ENCODE assay signal across 13 mouse cellular contexts in the genomic region with DNA sequence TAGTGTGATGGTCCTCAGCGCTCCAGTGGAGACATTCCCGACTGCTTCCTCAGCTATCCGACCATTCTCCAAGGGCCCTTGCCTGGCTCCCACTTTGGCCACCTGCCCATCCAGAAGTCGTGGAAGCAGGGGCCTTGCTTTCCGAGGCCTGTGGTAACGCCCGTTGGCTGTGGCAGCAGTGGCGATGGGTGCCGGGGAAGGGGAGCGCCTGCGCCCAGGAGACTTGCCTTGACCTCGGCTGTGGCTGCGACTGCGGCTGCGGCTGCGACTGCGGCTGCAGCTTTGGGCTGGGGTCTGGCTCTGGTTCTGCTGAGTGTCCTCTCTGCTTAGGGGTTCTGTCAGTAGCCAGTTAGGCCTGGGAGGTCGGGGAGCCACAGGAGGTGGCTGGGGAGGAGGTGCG. TPM values are rescaled to one million over a fixed set of nuclear protein-coding genes. Genes with fewer than 3 reads are reported as not detected.
DNase-seq lines count a peak whose midpoint lies in the region; ATAC-seq and TF ChIP-seq lines count a peak whose summit lies in the region.
"Had no signal": no experiment of that assay in that cellular context is flagged by ENCODE, and none has a peak within 500 bp of the region (broad histone marks: within the 10 kb centered on the region; RNA-seq: fewer than 3 reads in every experiment).

No protein-coding gene starts in this region.

- H3ac ChIP-seq in myocyte (ENCODE audit: control insufficient read depth, insufficient read length) = no peak overlapping the region

- 0 out of 2 replicates have a peak overlapping the region, but pooled peaks have one; percentile 19 for H3K27ac ChIP-seq in forebrain, embryonic 12.5 days
- H3K27ac ChIP-seq in forebrain, embryonic 16.5 days (ENCODE audit: low read length) = no peak overlapping the region
- 0 out of 2 replicates have a peak overlapping the region, but pooled peaks have one; percentile 20 for H3K27ac ChIP-seq in midbrain, embryonic 12.5 days (replicated peaks)
- H3K27ac ChIP-seq in midbrain, embryonic 15.5 days = no peak overlapping the region
- H3K27ac ChIP-seq in embryonic facial prominence, embryonic 10.5 days (replicated peaks) = peak overlapping the region; percentile 25; the same call in 1 of the 2 replicates
- H3K27ac ChIP-seq: hindbrain, postnatal 0 days; kidney, postnatal 0 days; liver, embryonic 14.5 days; midbrain, embryonic 13.5 days had no signal

- H3K9ac ChIP-seq in forebrain, embryonic 12.5 days = no peak overlapping the region
- no peak overlapping the region for H3K9ac ChIP-seq in forebrain, embryonic 16.5 days (replicated peaks; ENCODE audit: low read depth, low read length)
- no peak overlapping the region for H3K9ac ChIP-seq in midbrain, embryonic 12.5 days (replicated peaks)
- H3K9ac ChIP-seq in midbrain, embryonic 15.5 days = no peak overlapping the region
- H3K9ac ChIP-seq: liver, embryonic 14.5 days; midbrain, embryonic 13.5 days had no signal

- no peaks in the 10 kb centered on the region for H3K9me3 ChIP-seq in forebrain, embryonic 12.5 days
- H3K9me3 ChIP-seq in forebrain, embryonic 16.5 days (ENCODE audit: control insufficient read depth, low read length) = no peaks in the 10 kb centered on the region
- H3K9me3 ChIP-seq in midbrain, embryonic 12.5 days = no peaks in the 10 kb centered on the region
- H3K9me3 ChIP-seq in midbrain, embryonic 15.5 days = no peaks in the 10 kb centered on the region
- H3K9me3 ChIP-seq in embryonic facial prominence, embryonic 10.5 days = no peaks in the 10 kb centered on the region
- H3K9me3 ChIP-seq: midbrain, embryonic 13.5 days had no signal

- no peak for DNase-seq in embryonic facial prominence, embryonic 10.5 days (ENCODE audit: low spot score)
- no peak for DNase-seq in kidney, postnatal 4 days
- DNase-seq: thymus, adult 18-20 months had no signal

- TF ChIP-seq POLR2A in myocyte (IDR thresholded peaks at IDR 0.05; ENCODE audit: insufficient read length, low read depth) = peak; percentile 43

- 64% methylated on average over 19 of the region's 19 CpGs for WGBS in forebrain, embryonic 12.5 days
- 63% methylated on average over 19 of the region's 19 CpGs for whole genome bisulfite sequencing in forebrain, embryonic 16.5 days
- 69% methylated on average over 19 of the region's 19 CpGs for WGBS in midbrain, embryonic 12.5 days
- 66% methylated on average over 19 of the region's 19 CpGs for WGBS in midbrain, embryonic 15.5 days
- WGBS in embryonic facial prominence, embryonic 10.5 days = 65% methylated on average over 19 of the region's 19 CpGs

- H3K36me3 ChIP-seq in forebrain, embryonic 12.5 days (replicated peaks) = peaks cover 46% of the 10 kb centered on the region
- peaks cover 17% of the 10 kb centered on the region for H3K36me3 ChIP-seq in forebrain, embryonic 16.5 days (ENCODE audit: control insufficient read depth, insufficient read depth)
- H3K36me3 ChIP-seq in midbrain, embryonic 12.5 days = peaks cover 45% of the 10 kb centered on the region
- peaks cover 9% of the 10 kb centered on the region; the same call in 1 of the 2 replicates for H3K36me3 ChIP-seq in midbrain, embryonic 15.5 days (replicated peaks)
- peaks cover 60% of the 10 kb centered on the region for H3K36me3 ChIP-seq in embryonic facial prominence, embryonic 10.5 days (replicated peaks)
- H3K36me3 ChIP-seq in myocyte (ENCODE audit: control insufficient read depth, insufficient read depth) = peaks cover 5% of the 10 kb centered on the region

- H3K4me2 ChIP-seq in forebrain, embryonic 12.5 days = no peak overlapping the region
- H3K4me2 ChIP-seq in forebrain, embryonic 16.5 days (ENCODE audit: low read length) = no peak overlapping the region
- no peak overlapping the region for H3K4me2 ChIP-seq in midbrain, embryonic 12.5 days (replicated peaks)
- no peak overlapping the region for H3K4me2 ChIP-seq in midbrain, embryonic 15.5 days
- H3K4me2 ChIP-seq in myocyte (ENCODE audit: low read depth) = no peak overlapping the region
- H3K4me2 ChIP-seq: midbrain, embryonic 13.5 days had no signal

- ATAC-seq in forebrain, embryonic 12.5 days (ENCODE audit: low FRiP score) = no peak
- no peak for ATAC-seq in forebrain, embryonic 16.5 days
- ATAC-seq in midbrain, embryonic 12.5 days (ENCODE audit: low FRiP score, low read depth) = no peak
- ATAC-seq in midbrain, embryonic 15.5 days (replicated peaks) = no peak
- ATAC-seq: CD4-positive, CD25-positive, alpha-beta regulatory T cell, adult 4 months; hindbrain, postnatal 0 days; midbrain, embryonic 13.5 days had no signal

- H3K4me1 ChIP-seq in forebrain, embryonic 12.5 days = peaks cover 24% of the 10 kb centered on the region
- H3K4me1 ChIP-seq in forebrain, embryonic 16.5 days (replicated peaks; ENCODE audit: control insufficient read depth, insufficient read depth, low read length) = peaks cover 7% of the 10 kb centered on the region
- peaks cover 23% of the 10 kb centered on the region for H3K4me1 ChIP-seq in midbrain, embryonic 12.5 days
- peaks cover 7% of the 10 kb centered on the region for H3K4me1 ChIP-seq in midbrain, embryonic 15.5 days
- H3K4me1 ChIP-seq in embryonic facial prominence, embryonic 10.5 days = peaks cover 66% of the 10 kb centered on the region

- H3K4me3 ChIP-seq in forebrain, embryonic 12.5 days (replicated peaks) = no peak overlapping the region
- H3K4me3 ChIP-seq in forebrain, embryonic 16.5 days (replicated peaks; ENCODE audit: low read length) = no peak overlapping the region
- H3K4me3 ChIP-seq in midbrain, embryonic 12.5 days = no peak overlapping the region
- no peak overlapping the region for H3K4me3 ChIP-seq in midbrain, embryonic 15.5 days
- H3K4me3 ChIP-seq in embryonic facial prominence, embryonic 10.5 days = peak overlapping the region; percentile 3; the same call in 1 of the 2 replicates
- no peak overlapping the region for H3K4me3 ChIP-seq in myocyte
- H3K4me3 ChIP-seq: midbrain, embryonic 13.5 days had no signal

- no peaks in the 10 kb centered on the region; the same call in 1 of the 2 replicates for H3K27me3 ChIP-seq in forebrain, embryonic 12.5 days
- H3K27me3 ChIP-seq in forebrain, embryonic 16.5 days (replicated peaks; ENCODE audit: control insufficient read depth, insufficient read depth, low read length) = no peaks in the 10 kb centered on the region
- peaks cover 5% of the 10 kb centered on the region; the same call in 1 of the 2 replicates for H3K27me3 ChIP-seq in midbrain, embryonic 12.5 days
- no peaks in the 10 kb centered on the region for H3K27me3 ChIP-seq in midbrain, embryonic 15.5 days (replicated peaks)
- 0 out of 2 replicates have a peak, but pooled peaks cover 4% of the 10 kb centered on the region for H3K27me3 ChIP-seq in embryonic facial prominence, embryonic 10.5 days (replicated peaks; ENCODE audit: low read depth, poor library complexity, severe bottlenecking)
- no peaks in the 10 kb centered on the region for H3K27me3 ChIP-seq in myocyte (ENCODE audit: control insufficient read depth, insufficient read depth, insufficient read length)
- H3K27me3 ChIP-seq: midbrain, embryonic 13.5 days had no signal

- no peaks in the 10 kb centered on the region for H3K79me2 ChIP-seq in myocyte (ENCODE audit: control insufficient read depth, insufficient read depth)

RNA-seq across cellular contexts. Expression of gene Lzts2, which starts 14.5 kb away (rescaled TPM):
- 48.7 and 51.4 TPM in 2 replicates for polyA plus RNA-seq in forebrain, embryonic 12.5 days (2016; fragmentation: Nextera tagmentation; extraction: Ambion mirVana)
- 18.2 and 19.5 TPM in 2 replicates for polyA plus RNA-seq in forebrain, embryonic 16.5 days (2015; fragmentation: Nextera tagmentation; extraction: Ambion mirVana)
- polyA plus RNA-seq in midbrain, embryonic 12.5 days (2016; fragmentation: Nextera tagmentation; extraction: Ambion mirVana) = 69.5 and 70.3 TPM in 2 replicates
- polyA plus RNA-seq in midbrain, embryonic 15.5 days (2015; fragmentation: Nextera tagmentation; extraction: Ambion mirVana) = 25.2 and 28.6 TPM in 2 replicates
- polyA plus RNA-seq in embryonic facial prominence, embryonic 10.5 days (2016; fragmentation: Nextera tagmentation; extraction: Ambion mirVana) = 69.8 and 75.0 TPM in 2 replicates
- 66.1 TPM for polyA plus RNA-seq in myocyte (2012; fragmentation: generic; extraction: Trizol)

RNA-seq across cellular contexts. Expression of gene Pdzd7, which starts 16.8 kb away (rescaled TPM):
- 0.45 and 0.50 TPM in 2 replicates for polyA plus RNA-seq in forebrain, embryonic 12.5 days (2016; fragmentation: Nextera tagmentation; extraction: Ambion mirVana)
- 1.9 and 2.7 TPM in 2 replicates for polyA plus RNA-seq in forebrain, embryonic 16.5 days (2015; fragmentation: Nextera tagmentation; extraction: Ambion mirVana)
- polyA plus RNA-seq in midbrain, embryonic 12.5 days (2016; fragmentation: Nextera tagmentation; extraction: Ambion mirVana) = 0.46 and 0.84 TPM in 2 replicates
- 3.2 and 4.1 TPM in 2 replicates for polyA plus RNA-seq in midbrain, embryonic 15.5 days (2015; fragmentation: Nextera tagmentation; extraction: Ambion mirVana)
- 0.27 and 0.65 TPM in 2 replicates for polyA plus RNA-seq in embryonic facial prominence, embryonic 10.5 days (2016; fragmentation: Nextera tagmentation; extraction: Ambion mirVana)
- 5.0 TPM for polyA plus RNA-seq in myocyte (2012; fragmentation: generic; extraction: Trizol)
- polyA plus RNA-seq: CD4-positive, CD25-positive, alpha-beta regulatory T cell, adult 4 months had no signal

RNA-seq across cellular contexts. Expression of gene Sfxn3, which starts 18.6 kb away (rescaled TPM):
- 30.3 and 30.4 TPM in 2 replicates for polyA plus RNA-seq in forebrain, embryonic 12.5 days (2016; fragmentation: Nextera tagmentation; extraction: Ambion mirVana)
- polyA plus RNA-seq in forebrain, embryonic 16.5 days (2015; fragmentation: Nextera tagmentation; extraction: Ambion mirVana) = 69.5 and 80.3 TPM in 2 replicates
- 32.1 and 32.6 TPM in 2 replicates for polyA plus RNA-seq in midbrain, embryonic 12.5 days (2016; fragmentation: Nextera tagmentation; extraction: Ambion mirVana)
- 89.6 and 97.2 TPM in 2 replicates for polyA plus RNA-seq in midbrain, embryonic 15.5 days (2015; fragmentation: Nextera tagmentation; extraction: Ambion mirVana)
- 7.7 and 9.8 TPM in 2 replicates for polyA plus RNA-seq in embryonic facial prominence, embryonic 10.5 days (2016; fragmentation: Nextera tagmentation; extraction: Ambion mirVana)
- 43.4 TPM for polyA plus RNA-seq in myocyte (2012; fragmentation: generic; extraction: Trizol)

RNA-seq across cellular contexts. Expression of gene Mrpl43, which starts 22.5 kb away (rescaled TPM):
- 71.0 and 75.8 TPM in 2 replicates for polyA plus RNA-seq in forebrain, embryonic 12.5 days (2016; fragmentation: Nextera tagmentation; extraction: Ambion mirVana)
- polyA plus RNA-seq in forebrain, embryonic 16.5 days (2015; fragmentation: Nextera tagmentation; extraction: Ambion mirVana) = 76.9 and 81.8 TPM in 2 replicates
- polyA plus RNA-seq in midbrain, embryonic 12.5 days (2016; fragmentation: Nextera tagmentation; extraction: Ambion mirVana) = 70.3 and 78.7 TPM in 2 replicates
- polyA plus RNA-seq in midbrain, embryonic 15.5 days (2015; fragmentation: Nextera tagmentation; extraction: Ambion mirVana) = 86.9 and 88.0 TPM in 2 replicates
- polyA plus RNA-seq in embryonic facial prominence, embryonic 10.5 days (2016; fragmentation: Nextera tagmentation; extraction: Ambion mirVana) = 70.6 and 74.8 TPM in 2 replicates
- 81.3 TPM for polyA plus RNA-seq in myocyte (2012; fragmentation: generic; extraction: Trizol)

RNA-seq across cellular contexts. Expression of gene Twnk, which starts 23.3 kb away (rescaled TPM):
- polyA plus RNA-seq in forebrain, embryonic 12.5 days (2016; fragmentation: Nextera tagmentation; extraction: Ambion mirVana) = 23.5 and 23.9 TPM in 2 replicates
- polyA plus RNA-seq in forebrain, embryonic 16.5 days (2015; fragmentation: Nextera tagmentation; extraction: Ambion mirVana) = 24.6 and 25.5 TPM in 2 replicates
- 24.1 and 24.5 TPM in 2 replicates for polyA plus RNA-seq in midbrain, embryonic 12.5 days (2016; fragmentation: Nextera tagmentation; extraction: Ambion mirVana)
- polyA plus RNA-seq in midbrain, embryonic 15.5 days (2015; fragmentation: Nextera tagmentation; extraction: Ambion mirVana) = 15.9 and 17.2 TPM in 2 replicates
- 40.9 and 41.8 TPM in 2 replicates for polyA plus RNA-seq in embryonic facial prominence, embryonic 10.5 days (2016; fragmentation: Nextera tagmentation; extraction: Ambion mirVana)
- polyA plus RNA-seq in myocyte (2012; fragmentation: generic; extraction: Trizol) = 13.5 TPM

Comparison
In these comparisons a context has a peak if more than half of its experiments do, and no peak if none do; other contexts are left out.
1. H3K27ac ChIP-seq: peak in forebrain, embryonic 12.5 days (single experiment), midbrain, embryonic 12.5 days (single experiment) and embryonic facial prominence, embryonic 10.5 days (single experiment); none in forebrain, embryonic 16.5 days (single experiment) and midbrain, embryonic 15.5 days (single experiment).